Mouse (Mus musculus): ENCODE results near the gene Robo1. TPM values are rescaled to one million over a fixed set of nuclear protein-coding genes. Genes with fewer than 3 reads are reported as not detected.

Gene Robo1
- total RNA-seq (2015) = not detected in 2 replicates
- total RNA-seq (2017) = not detected in 2 replicates

DNA sequence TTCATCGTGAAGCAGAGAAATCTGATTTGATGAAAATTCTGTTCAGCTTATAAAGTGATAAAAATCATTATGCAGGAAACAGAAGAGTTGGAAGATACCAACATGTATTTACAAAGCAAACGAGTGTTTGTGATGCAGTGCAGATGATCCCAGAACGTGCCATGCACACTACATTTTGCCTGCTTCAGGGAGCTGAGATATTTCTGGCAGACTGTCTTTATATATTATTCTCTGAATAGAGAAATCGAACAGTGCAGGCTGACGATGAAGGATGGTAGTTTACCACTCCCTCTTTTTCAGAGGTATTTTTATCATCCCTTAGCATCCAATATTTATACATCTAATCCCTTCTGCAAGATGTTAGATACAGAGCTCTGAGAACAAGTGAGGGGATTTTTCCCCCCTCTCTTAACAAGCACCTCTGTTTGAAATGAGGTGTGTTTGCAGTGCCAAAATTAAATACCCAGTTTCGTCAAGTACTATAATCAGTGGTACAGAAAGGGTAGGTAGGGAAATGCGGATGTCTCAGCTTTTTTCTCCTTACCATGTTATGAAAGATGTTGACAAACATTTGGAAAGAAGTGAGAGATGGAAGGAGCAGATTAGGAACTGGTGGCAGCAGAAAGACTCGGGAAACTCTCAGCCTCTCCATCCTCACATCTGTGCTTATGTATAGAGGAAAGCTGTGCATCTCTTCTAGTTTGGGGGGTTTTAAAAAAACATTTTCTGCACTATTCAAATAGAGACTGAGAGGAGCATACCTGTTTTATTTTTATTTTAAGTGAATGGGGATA lies at the start of gene Robo1:
TSS of gene Robo1 (plus strand) at position 770 of the 794 bp plus-strand sequence.
- ATAC-seq (ENCODE audit: poor library complexity, severe bottlenecking) = no peak

DNA sequence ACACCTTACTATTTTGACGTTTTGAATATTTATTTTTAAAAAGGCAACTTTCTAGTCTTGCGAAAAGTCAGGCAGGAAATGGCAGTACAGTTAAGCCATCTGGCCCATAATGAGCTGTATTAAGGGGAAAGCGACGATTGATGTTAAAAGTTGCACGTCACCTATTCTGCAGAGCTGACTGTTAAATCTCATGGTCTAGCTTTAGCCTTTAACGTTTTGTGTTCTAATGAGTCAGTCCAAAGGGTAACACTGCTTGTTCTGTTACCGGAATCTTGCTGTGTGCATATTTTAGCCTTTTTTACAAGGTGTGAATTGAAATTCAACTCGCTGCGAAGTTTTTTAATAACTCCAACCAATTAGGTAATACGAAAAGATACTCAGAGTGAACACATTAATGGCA lies 40.3 kb upstream of the Robo1 start:
- ATAC-seq (ENCODE audit: poor library complexity, severe bottlenecking) = no peak

DNA sequence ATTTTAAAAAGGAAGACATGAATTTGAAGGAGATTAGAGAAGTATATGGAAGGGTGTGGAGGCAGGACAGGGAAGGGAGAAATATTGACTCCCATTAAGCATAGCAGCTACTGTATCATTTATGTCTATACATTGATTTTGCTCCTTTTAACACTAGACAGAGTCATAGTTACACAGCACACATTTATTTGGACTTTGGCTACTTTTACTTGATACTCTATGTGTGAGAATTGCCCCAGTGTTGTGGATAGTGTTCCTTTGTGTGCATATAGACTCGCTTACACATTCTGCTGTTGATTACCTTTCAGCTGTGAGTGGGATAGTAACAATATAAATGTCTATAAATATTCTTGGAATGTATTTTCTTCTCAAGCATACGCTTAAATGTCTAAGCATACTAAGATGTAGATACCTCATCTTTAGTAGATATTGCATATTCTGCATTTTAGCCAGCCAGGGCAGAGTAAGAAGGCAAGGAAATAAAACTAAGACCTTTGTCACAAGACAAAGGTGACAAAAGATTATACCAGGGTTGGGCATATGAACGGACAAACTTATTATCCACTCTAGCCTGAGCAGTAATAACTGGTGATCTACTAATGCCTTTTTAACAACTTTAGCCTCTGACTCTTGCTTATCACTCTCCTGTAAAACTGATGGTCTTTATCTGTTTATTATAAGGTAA lies 31.6 kb upstream of the Robo1 start:
- no peak for ATAC-seq (ENCODE audit: poor library complexity, severe bottlenecking)

DNA sequence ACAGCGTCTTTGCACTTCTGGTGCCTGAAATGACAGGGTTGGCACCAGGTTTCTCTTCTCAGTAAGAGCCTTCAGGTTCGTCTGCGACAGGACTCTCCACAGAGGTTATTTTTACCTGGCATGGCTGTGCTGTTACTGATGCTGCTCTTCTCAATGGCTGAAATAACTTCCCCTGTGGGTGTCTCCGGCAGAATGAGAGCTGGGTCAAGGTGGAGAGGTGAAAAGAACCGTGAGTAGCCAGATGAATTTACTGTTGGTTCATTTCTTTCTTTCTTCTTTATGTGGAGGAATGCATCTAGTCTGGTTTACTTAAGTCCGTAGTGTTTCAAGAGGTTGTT lies 194 bp downstream of the Robo1 start:
- no peak for ATAC-seq (ENCODE audit: poor library complexity, severe bottlenecking)

DNA sequence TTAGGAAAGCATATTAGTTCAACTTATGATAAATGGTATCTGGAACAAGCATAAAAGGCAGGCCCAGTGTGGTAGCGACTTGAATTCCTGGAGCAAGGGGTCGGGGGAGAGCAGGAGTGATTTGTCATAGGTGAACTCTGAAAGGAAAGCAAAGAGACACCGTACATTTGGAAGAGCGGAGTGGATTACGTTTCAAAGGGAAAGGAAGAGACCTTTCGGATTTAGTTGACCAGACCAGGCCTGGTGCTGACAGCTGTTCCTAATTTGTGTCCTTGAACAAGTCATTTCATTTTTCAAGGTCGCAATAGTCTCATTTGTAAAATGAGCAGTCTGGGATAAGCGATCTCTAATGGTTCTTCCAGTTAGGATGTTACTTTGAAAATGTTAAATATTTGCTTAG lies 19.2 kb downstream of the Robo1 start:
- no peak for ATAC-seq (ENCODE audit: poor library complexity, severe bottlenecking)

DNA sequence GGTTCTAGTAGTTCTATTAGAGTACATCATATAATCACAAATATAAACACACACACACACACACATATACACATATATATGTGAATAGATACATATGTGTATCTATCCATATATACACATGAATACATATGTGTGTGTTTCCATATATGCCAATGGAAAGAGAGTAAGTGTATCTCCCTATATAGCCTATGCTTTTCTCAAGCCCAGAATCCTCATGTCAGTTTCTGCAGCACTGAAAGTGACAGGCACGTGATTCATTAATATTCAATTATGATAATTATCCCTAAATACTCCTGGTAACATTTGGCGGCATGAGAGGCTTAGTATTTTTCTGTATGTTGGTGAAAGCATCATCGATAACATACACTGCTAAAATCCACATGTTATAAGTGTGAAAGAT lies 20.5 kb downstream of the Robo1 start:
- ATAC-seq (ENCODE audit: poor library complexity, severe bottlenecking) = no peak

DNA sequence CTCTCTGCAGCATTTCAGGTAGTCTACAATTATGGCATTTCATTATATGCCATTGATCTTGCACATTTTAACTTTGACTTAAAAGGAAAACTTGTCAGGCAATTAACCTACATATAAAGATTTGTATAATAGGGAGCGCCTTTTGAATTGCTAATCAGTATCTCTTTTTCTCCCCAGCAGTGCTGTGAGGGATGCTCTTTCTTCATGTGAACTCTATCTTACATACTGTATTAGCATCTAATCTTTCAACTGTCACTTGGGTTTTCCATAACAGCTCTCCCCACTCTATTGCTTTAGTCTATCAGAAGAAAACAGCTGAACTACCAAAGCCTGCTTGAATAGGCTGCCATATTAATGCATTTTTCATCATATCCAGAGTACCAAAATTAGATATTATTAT lies 29.7 kb downstream of the Robo1 start:
- ATAC-seq (ENCODE audit: poor library complexity, severe bottlenecking) = no peak

DNA sequence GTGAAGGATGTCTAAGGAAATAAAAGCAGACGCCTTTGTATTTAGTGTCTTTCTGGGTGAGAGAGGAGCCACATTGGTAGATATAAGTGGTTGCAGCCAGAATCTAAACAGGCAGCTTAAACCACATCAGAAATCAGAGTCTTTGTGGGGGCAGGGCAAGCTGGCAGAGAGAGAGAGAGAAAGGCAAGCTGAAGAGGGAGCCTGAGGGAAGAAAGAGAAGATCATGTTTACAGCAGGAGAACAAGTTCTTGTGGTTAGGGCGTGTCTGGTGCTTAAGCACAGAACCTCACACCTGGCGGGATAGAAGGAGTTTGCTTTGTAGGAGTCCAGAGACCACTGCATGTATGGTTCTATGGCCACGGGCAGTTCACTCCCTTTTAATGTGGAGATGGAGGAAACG lies 42.3 kb downstream of the Robo1 start:
- ATAC-seq (ENCODE audit: poor library complexity, severe bottlenecking) = no peak

DNA sequence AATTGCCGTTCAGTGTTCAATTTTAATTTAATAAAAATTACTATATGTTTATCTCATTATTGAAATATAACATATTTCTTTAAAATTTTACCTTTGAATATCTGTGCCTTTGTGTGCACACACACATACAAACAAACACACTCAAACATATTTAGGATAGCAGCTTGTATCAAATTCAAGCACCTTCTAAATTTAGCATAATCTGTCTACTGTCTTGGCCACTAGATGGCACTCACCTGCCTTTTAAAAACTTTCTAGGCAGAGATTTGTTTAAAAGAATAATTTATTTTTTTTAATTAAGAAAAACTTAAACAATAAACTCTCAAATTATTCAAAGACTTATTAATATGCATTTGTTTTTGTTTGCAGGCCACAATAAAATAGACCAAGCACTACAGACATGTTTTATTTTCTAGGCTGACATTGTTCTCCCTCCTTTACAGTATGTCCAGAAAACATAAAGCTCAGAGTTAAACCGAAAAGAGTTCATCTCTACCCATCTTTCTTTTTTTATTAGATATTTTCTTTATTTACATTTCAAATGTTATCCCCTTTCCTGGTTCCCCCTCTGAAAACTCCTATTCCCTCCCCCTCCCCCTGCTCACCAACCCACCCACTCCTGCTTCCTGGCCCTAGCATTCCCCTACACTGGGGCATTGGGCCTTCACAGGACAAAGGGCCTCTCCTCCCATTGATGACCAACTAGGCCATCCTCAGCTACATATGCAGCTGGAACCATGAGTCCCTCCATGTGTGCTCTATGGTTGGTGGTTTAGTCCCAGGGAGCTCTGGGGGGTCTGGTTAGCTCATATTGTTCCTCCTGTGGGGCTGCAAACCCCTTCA lies 48.6 kb downstream of the Robo1 start:
- no peak for ATAC-seq (ENCODE audit: poor library complexity, severe bottlenecking)

DNA sequence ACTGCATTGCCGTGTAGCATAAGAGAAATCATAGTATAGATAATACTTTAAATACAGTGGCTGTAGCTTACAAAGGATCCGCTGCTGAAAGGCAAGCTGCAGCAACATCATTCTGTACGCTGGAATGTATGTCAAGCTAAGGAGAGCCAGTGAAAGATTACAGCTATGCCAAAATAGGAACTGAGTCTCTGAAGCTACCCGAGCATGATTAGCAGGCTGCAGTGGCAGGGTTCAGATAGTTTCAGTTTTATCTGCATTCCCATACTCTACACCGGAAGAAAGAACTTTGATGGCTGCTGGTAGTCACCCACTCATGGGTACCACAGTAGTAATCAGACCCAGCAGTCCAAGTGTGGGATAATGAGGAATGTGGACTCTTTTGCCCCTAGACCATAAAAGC lies 68.8 kb downstream of the Robo1 start:
- no peak for ATAC-seq (ENCODE audit: poor library complexity, severe bottlenecking)

DNA sequence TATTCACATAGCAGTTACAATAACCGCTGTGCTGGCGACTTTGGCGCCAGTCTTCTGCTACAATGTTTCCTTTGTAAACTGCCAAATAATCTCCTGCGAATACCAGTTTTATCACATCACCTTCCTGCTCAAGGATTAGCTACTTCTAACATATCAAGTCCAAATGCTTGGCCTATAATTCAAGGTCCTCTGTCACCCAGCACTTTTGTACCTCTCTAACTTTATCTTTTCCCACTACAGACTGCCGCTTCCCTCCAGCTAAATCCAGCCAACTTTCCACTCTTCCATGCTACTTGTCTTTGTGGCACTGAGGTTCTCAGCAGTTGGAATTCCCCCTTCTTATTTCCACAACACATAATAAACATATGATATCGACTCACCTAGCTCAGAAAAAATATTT lies 73.7 kb downstream of the Robo1 start:
- ATAC-seq (ENCODE audit: poor library complexity, severe bottlenecking) = no peak

DNA sequence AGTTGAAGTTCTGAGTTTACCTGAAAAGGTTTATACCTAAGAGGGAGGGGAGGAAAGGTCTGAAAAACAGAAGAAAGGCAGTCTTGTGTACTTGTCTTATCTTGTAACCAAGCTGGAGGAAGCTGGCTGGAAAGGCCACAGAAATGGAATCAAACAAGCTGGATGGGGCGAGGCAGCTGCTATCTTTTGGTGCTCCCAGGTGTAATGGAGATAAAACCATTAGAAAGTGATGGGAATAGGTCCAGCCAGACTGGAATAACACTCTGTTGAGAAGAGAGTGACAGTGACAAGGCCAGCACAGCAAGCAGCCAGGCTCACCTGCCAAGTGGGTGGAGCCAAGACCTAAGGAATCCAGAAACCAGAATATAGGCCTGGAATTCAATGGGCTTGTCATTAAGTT lies 75.5 kb downstream of the Robo1 start:
- no peak for ATAC-seq (ENCODE audit: poor library complexity, severe bottlenecking)

DNA sequence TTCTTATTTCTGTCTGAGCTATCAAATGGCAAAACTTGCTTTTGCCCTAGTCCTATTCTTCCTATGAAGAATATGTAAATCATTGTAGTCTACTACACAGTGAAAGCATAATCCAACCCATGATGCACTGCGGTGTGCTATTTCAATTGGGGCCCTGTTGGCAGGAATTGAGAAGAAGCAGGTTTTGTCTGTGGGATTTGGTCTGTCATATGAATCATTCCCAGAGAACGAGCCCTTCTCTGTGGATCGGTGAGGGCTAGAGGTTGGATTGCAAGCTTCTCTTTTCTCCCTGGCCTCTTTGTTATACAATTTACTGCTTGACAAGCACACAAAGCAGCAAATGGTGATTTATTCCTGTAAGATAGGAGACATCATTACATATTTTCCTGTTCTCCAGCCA lies 85.4 kb downstream of the Robo1 start:
- no peak for ATAC-seq (ENCODE audit: poor library complexity, severe bottlenecking)

DNA sequence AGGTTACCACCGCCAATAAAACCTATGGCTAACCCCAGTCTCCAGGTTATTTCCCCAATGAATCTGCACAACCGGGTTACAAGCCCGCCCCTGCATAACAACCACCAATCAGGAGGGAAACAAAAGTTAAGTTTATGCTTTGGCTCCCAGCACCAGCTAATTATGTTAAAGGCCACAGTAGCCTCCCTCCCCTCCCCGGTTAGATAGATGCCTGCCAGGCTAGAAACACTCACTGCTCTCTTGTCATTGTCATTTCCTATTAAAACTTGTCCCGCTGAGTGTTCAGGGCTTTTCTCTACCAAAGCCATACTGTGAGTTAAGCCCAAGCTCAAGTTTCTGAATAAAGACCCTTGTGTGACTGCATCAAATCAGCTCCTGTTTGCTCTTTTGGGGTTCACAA lies 90.7 kb downstream of the Robo1 start:
- no peak for ATAC-seq (ENCODE audit: poor library complexity, severe bottlenecking)

DNA sequence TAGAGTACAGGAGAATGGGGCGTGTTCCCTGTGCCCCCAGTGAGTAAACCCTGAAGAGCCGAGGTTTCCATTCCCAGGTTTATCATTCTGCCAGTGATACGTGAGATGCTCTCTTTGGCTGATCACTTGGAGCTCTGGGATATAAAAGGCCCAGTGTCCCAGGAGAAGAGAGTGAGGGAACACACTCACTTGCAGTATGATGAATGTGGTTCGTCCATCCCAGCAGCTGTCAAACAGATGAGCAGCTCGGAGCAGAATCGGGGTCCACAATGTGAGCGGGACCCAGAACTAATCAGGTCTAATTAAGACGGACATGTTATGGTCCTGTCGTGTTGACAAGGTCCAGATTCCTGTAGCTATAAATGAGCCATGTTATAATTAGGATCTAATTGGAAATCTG lies 94.3 kb downstream of the Robo1 start:
- no peak for ATAC-seq (ENCODE audit: poor library complexity, severe bottlenecking)

DNA sequence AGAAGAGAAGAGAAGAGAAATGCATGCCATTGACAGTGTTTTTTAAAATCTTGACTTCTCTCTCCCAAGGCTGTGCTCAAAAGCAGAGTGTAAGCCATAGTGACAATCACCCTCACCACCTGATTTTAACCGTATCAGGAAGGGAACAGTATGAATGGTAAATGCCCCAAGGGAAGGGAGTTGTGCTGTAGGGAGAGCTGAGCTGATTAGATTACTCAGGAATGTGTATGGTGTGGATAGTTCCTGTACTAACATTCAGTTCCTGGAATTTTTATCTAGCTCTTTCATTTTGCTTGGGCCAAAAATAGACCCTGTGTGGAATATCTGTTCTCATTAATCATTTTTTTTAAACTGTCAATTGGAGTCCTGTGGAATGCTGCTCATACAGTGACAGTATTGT lies 101.7 kb downstream of the Robo1 start:
- ATAC-seq (ENCODE audit: poor library complexity, severe bottlenecking) = no peak

DNA sequence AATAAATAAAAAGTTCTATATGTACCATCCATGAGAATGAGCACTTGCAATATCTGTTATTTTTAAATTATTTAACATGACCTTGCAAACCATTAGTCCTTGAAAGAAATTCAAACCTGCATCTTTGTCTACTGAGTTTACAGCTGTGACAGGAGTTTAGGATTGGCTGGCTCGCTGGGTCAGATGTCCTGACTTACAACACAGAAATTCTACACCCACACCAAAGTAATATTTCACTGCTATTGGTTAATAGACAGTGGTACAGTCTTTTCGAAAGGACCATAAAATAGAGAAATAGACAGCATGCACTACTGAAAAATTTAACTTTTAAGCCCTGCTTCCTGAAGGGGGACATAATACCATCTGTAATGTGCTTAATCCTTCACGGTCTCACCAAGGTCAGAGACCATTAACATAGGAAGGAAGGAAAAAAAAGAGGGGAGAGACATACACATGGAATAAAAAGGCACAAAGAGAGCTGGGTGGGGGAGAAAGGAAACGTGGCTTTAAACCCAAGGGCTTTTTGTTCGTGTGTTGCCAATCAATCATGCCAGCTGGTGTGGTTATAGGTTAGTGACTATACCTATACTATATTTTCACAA lies 103.7 kb downstream of the Robo1 start:
- no peak for ATAC-seq (ENCODE audit: poor library complexity, severe bottlenecking)

DNA sequence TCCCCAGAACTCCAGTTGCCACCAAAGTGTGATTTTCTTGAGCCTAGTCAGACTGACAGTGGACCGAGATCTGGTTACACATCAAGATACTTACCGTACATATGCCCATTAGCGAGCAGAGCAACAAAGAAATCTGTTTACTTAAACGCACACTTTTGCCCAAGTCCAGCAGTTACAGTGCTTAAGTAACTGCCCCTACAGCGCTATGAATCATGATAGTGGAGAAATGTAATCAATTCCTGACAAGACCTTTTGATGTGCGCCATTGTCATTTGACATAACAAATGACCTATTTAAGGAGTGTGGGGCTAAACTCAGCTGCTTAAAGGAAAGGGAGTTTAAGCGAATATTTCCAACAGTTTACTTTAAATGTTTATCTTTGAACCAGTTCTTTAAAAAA lies 104.8 kb downstream of the Robo1 start:
- ATAC-seq (ENCODE audit: poor library complexity, severe bottlenecking) = no peak

DNA sequence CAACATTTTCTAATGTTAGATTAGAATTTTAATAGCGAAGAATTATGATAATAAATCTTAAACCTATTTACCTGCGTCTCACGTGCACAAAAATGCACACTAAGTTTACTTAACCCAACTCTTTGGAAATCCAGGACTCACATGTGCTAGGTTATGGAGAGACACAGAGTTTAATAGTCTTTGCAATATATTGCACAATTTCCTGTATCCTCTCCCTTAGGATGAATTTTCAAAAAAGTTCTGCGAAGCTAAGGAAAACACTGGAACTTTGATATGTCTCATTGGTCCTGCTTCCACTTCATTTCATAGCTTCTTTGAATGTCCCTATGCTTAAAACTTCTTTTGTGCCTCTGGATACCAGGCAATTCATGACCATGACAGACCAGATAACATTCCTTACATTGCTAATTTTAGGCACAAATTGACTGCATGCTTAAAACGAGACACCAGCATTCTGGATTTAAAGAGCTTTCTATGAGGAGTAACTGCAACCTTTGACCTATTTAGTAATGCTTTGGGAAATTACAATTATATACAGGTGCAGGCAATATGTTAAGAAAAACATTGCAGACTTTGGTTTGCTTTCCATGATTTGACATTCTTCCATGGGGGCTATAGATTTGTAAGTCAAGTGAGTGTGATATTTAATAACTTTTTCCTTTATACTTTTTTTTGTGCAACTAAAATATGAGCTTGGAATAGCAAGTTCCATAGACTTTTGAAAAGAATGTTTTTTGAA lies 111.4 kb downstream of the Robo1 start:
- ATAC-seq (ENCODE audit: poor library complexity, severe bottlenecking) = no peak

DNA sequence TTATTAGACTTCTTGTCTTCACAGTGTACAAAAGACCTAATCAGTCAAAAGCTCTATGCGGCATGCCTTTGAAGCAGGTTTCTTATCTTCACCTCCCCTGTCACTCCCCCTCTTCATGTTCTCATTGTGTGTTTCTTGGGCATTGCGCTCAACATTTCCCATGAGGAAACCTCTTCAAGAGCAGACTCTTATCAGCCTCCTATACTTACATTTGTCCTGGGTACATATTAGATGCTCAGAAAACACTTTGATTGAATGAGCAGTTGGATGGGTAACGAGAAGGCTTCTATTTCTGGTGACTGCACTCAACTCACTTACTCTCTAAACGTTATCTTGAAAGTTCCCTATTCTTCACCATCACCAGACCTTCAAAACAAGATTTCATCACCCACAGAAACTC lies 114.3 kb downstream of the Robo1 start:
- ATAC-seq (ENCODE audit: poor library complexity, severe bottlenecking) = no peak

DNA sequence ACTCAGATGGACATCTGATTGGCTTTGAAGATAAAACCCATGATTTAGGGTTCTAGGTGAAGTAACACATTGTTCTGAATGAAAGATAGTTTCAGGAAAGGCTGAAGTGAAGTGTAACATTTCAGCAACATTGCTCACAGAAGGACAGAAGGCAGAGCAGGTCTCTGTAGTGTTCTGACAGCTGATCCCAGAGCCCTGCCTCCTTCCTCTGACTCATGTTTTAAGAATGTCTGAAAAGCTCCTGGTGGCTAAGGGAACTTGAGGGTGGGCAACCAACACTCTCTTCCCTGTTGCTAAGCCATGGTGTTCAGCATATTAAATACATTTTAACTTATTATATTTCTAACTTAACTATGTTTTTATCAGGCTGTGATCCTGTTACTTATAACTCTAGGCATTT lies 126.3 kb downstream of the Robo1 start:
- ATAC-seq (ENCODE audit: poor library complexity, severe bottlenecking) = no peak
